Mouse (Mus musculus): Measurements from ENCODE around the gene Dnajb14. TPM values are rescaled to one million over a fixed set of nuclear protein-coding genes. Genes with fewer than 3 reads are reported as not detected.
"Not testable (repeated sequence)": the region's sequence is repeated elsewhere in the genome, so short reads cannot be mapped to it uniquely, and the experiment has no call there.

Dnajb14 gene
- total RNA-seq, 2 experiments from 2014 or later = 10.9 to 11.0 TPM

- DNase-seq = no peak
- intact Hi-C loops (cut with DNase I) = no loop called here
These were observed 32.7 kb downstream of the Dnajb14 start for GRCm38 (mm10) chr3:137900149-137900548.

- intact Hi-C loops (cut with DNase I) = loop anchor here (10.0 kb wide), 1 partner anchor 138 kb away; no protein-coding TSS in a partner anchor
- no peak for DNase-seq
These were observed 45.6 kb downstream of the Dnajb14 start for GRCm38 (mm10) chr3:137913093-137913492.

GRCm38 (mm10) chr3:137914567-137914966 lies 47.1 kb downstream of the Dnajb14 start:
- DNase-seq = not testable (repeated sequence)
- intact Hi-C loops (cut with DNase I) = loop anchor here (10.0 kb wide), 1 partner anchor 140 kb away; no protein-coding TSS in a partner anchor

- no peak for DNase-seq
- intact Hi-C loops (cut with DNase I) = loop anchor here (1.0 to 10.0 kb wide), 3 partner anchors 53 to 228 kb away; partner anchors contain the start of gene H2afz
These were observed 50.3 kb downstream of the Dnajb14 start for GRCm38 (mm10) chr3:137917694-137918171.

GRCm38 (mm10) chr3:137918172-137918931 lies 50.9 kb downstream of the Dnajb14 start, which contains the start of gene Lamtor3:
Gene Lamtor3, plus strand, starts transcription at chr3:137918506.
- peak; percentile 88 to 89 for DNase-seq
- intact Hi-C loops (cut with DNase I) = loop anchor here (2.0 to 10.0 kb wide), 2 partner anchors 54 to 144 kb away; partner anchors contain the start of gene H2afz

- no peak for DNase-seq
- intact Hi-C loops (cut with DNase I) = loop anchor here (2.0 to 10.0 kb wide), 2 partner anchors 54 to 144 kb away; partner anchors contain the start of gene H2afz
These were observed 51.4 kb downstream of the Dnajb14 start for GRCm38 (mm10) chr3:137918932-137919311.

- no peak for DNase-seq
- intact Hi-C loops (cut with DNase I) = loop anchor here (2.0 to 10.0 kb wide), 2 partner anchors 55 to 145 kb away; partner anchors contain the start of gene H2afz
These were observed 51.9 kb downstream of the Dnajb14 start for GRCm38 (mm10) chr3:137919398-137919797.

- intact Hi-C loops (cut with DNase I) = no loop called here
- DNase-seq = no peak
These were observed 53.1 kb downstream of the Dnajb14 start for GRCm38 (mm10) chr3:137920594-137920993.

- intact Hi-C loops (cut with DNase I) = no loop called here
- no peak for DNase-seq
These were observed 59.5 kb downstream of the Dnajb14 start for GRCm38 (mm10) chr3:137927010-137927409.

- DNase-seq = no peak
These were observed 62.5 kb downstream of the Dnajb14 start for GRCm38 (mm10) chr3:137929940-137930339.

GRCm38 (mm10) chr3:137932748-137933147 lies 65.3 kb downstream of the Dnajb14 start:
- intact Hi-C loops (cut with DNase I) = no loop called here
- DNase-seq = no peak

More at GRCm38 (mm10) chr3:137929940-137930339, 62.5 kb downstream of the Dnajb14 start:
- intact Hi-C loops (cut with DNase I) = no loop called here

GRCm38 (mm10) chr3:137933986-137934385 lies 66.5 kb downstream of the Dnajb14 start:
- intact Hi-C loops (cut with DNase I) = no loop called here
- DNase-seq = no peak

GRCm38 (mm10) chr3:137935570-137936525 lies 68.4 kb downstream of the Dnajb14 start:
- no peak for DNase-seq
- intact Hi-C loops (cut with DNase I) = loop anchor here (1.0 to 5.0 kb wide), 2 partner anchors 51 to 210 kb away; no protein-coding TSS in a partner anchor

GRCm38 (mm10) chr3:137936541-137936940 lies 69.1 kb downstream of the Dnajb14 start:
- DNase-seq = no peak
- intact Hi-C loops (cut with DNase I) = loop anchor here (5.0 kb wide), 1 partner anchor 51 kb away; no protein-coding TSS in a partner anchor

GRCm38 (mm10) chr3:137938608-137939007 lies 71.1 kb downstream of the Dnajb14 start:
- peak; percentile 56 to 63 for DNase-seq
- intact Hi-C loops (cut with DNase I) = loop anchor here (5.0 kb wide), 1 partner anchor 49 kb away; no protein-coding TSS in a partner anchor

GRCm38 (mm10) chr3:137940757-137941156 lies 73.3 kb downstream of the Dnajb14 start:
- DNase-seq = peak; percentile 32 to 64
- intact Hi-C loops (cut with DNase I) = no loop called here

GRCm38 (mm10) chr3:137941555-137941954 lies 74.1 kb downstream of the Dnajb14 start:
- intact Hi-C loops (cut with DNase I) = no loop called here
- no peak for DNase-seq

GRCm38 (mm10) chr3:137942098-137942622 lies 74.7 kb downstream of the Dnajb14 start:
- intact Hi-C loops (cut with DNase I) = no loop called here
- no peak for DNase-seq

GRCm38 (mm10) chr3:137943737-137944154 lies 76.3 kb downstream of the Dnajb14 start:
- no peak for DNase-seq
- intact Hi-C loops (cut with DNase I) = no loop called here

- no peak for DNase-seq
- intact Hi-C loops (cut with DNase I) = no loop called here
These were observed 79.4 kb downstream of the Dnajb14 start for GRCm38 (mm10) chr3:137946827-137947226.
